Mouse (Mus musculus) CH12.LX (cell line): ENCODE results near the gene Gna15. TPM values are rescaled to one million over a fixed set of nuclear protein-coding genes. Genes with fewer than 3 reads are reported as not detected.

Experiments
- DNase-seq: peaks from one replicate; pipeline ENCODE4 v3.0.0-alpha.2; 2013; ENCODE audit errors: extremely low read depth
- H3K27ac ChIP-seq: 2 replicates; pipeline ENCODE4 v1.5.1; 2012; ENCODE audit warnings: low read depth, mild to moderate bottlenecking, control low read depth, moderate library complexity; ENCODE audit not compliant: insufficient read depth
- H3K27me3 ChIP-seq: replicated peaks from 2 replicates; pipeline ENCODE3; 2012; ENCODE audit warnings: inconsistent platforms
- H3K36me3 ChIP-seq, 2 experiments: replicated peaks in 1 of 2; 2 replicates each; pipeline versions ENCODE3 to v1.6.1; 2012; ENCODE audit warnings: inconsistent platforms in 1 of 2, low read length in 1 of 2, mild to moderate bottlenecking in 1 of 2, mixed read lengths in 1 of 2, moderate library complexity in 1 of 2; ENCODE audit not compliant: control insufficient read depth in 1 of 2, insufficient read depth in 1 of 2
- H3K4me1 ChIP-seq, 2 experiments: 2 replicates each; pipeline ENCODE4 v1.6.1; 2012; ENCODE audit warnings: inconsistent platforms in 1 of 2, moderate library complexity in 1 of 2; ENCODE audit not compliant: insufficient read depth in 2 of 2, control insufficient read depth in 1 of 2
- H3K4me2 ChIP-seq: 2 replicates; pipeline ENCODE4 v1.6.1; 2012; ENCODE audit warnings: low read depth, mild to moderate bottlenecking, control low read depth; ENCODE audit not compliant: poor library complexity, insufficient read depth, severe bottlenecking
- H3K4me3 ChIP-seq, 3 experiments: fragments of 150-350 bp in 1 of 3; sonication (generic) in 1 of 3; replicated peaks in 1 of 3; 2 replicates each; pipeline versions ENCODE3 to v1.5.1; 2011 to 2012; ENCODE audit warnings: low read depth in 2 of 3, low read length in 2 of 3, mild to moderate bottlenecking in 2 of 3, moderate library complexity in 2 of 3, control low read depth in 1 of 3, improper control_type of control experiment in 1 of 3, inconsistent platforms in 1 of 3, mixed read lengths in 1 of 3; ENCODE audit not compliant: poor library complexity in 1 of 3
- H3K79me2 ChIP-seq: replicated peaks from 2 replicates; pipeline ENCODE4 v1.6.1; 2012; ENCODE audit warnings: mild to moderate bottlenecking, moderate library complexity; ENCODE audit not compliant: control insufficient read depth, poor library complexity, insufficient read depth, severe bottlenecking; ENCODE audit errors: extremely low read depth
- H3K9ac ChIP-seq: 2 replicates; pipeline ENCODE4 v1.6.1; 2012; ENCODE audit warnings: low read depth, mild to moderate bottlenecking, control low read depth, moderate library complexity; ENCODE audit not compliant: insufficient read depth
- H3K9me3 ChIP-seq: replicated peaks from 2 replicates; pipeline ENCODE3; 2012; ENCODE audit warnings: low read length, inconsistent platforms, mixed read lengths
- BHLHE40 ChIP-seq: IDR thresholded peaks from 2 replicates; pipeline ENCODE4 v1.6.1; 2011; ENCODE audit warnings: mild to moderate bottlenecking, low read depth, low read length, improper control_type of control experiment
- CHD2 ChIP-seq: IDR thresholded peaks from 2 replicates; pipeline ENCODE4 v1.6.1; 2011; ENCODE audit warnings: low read length, improper control_type of control experiment
- E2F4 ChIP-seq: IDR thresholded peaks from 2 replicates; pipeline ENCODE4 v1.6.1; 2011; ENCODE audit warnings: low read depth, low read length, improper control_type of control experiment; ENCODE audit not compliant: insufficient replicate concordance
- ELF1 ChIP-seq: IDR thresholded peaks from 2 replicates; pipeline ENCODE4 v1.6.1; 2014; ENCODE audit warnings: low read depth, mild to moderate bottlenecking, inconsistent platforms, low read length, improper control_type of control experiment
- JUN ChIP-seq: IDR thresholded peaks from 2 replicates; pipeline ENCODE4 v1.6.1; 2011; ENCODE audit warnings: low read depth, mild to moderate bottlenecking, low read length, improper control_type of control experiment, moderate library complexity; ENCODE audit not compliant: insufficient read depth
- JUND ChIP-seq: conservative IDR thresholded peaks from 2 replicates; pipeline ENCODE4 v1.6.1; 2011; ENCODE audit warnings: low read depth, low read length, improper control_type of control experiment
- KAT2A ChIP-seq: IDR thresholded peaks from 2 replicates; pipeline ENCODE4 v1.6.1; 2012; ENCODE audit warnings: low read length, improper control_type of control experiment, inconsistent platforms; ENCODE audit not compliant: insufficient replicate concordance
- MAFK ChIP-seq: IDR thresholded peaks from 2 replicates; pipeline ENCODE4 v1.6.1; 2011; ENCODE audit warnings: low read length, improper control_type of control experiment; ENCODE audit not compliant: insufficient replicate concordance
- MAX ChIP-seq: IDR thresholded peaks from 2 replicates; pipeline ENCODE4 v1.6.1; 2011; ENCODE audit warnings: low read length, improper control_type of control experiment
- MAZ ChIP-seq: IDR thresholded peaks from 2 replicates; pipeline ENCODE4 v1.6.1; 2012; ENCODE audit warnings: low read depth, mild to moderate bottlenecking, inconsistent platforms, low read length, improper control_type of control experiment, moderate library complexity
- MYC ChIP-seq: IDR thresholded peaks from 2 replicates; pipeline ENCODE4 v1.6.1; 2011; ENCODE audit warnings: low read depth, mild to moderate bottlenecking, improper control_type of control experiment, low read length
- NELFE ChIP-seq: IDR thresholded peaks from 2 replicates; pipeline ENCODE4 v1.6.1; 2011; ENCODE audit warnings: low read depth, low read length, improper control_type of control experiment
- NRF1 ChIP-seq: IDR thresholded peaks from 2 replicates; pipeline ENCODE4 v1.6.1; 2014; ENCODE audit warnings: low read depth, mild to moderate bottlenecking, inconsistent platforms, low read length, improper control_type of control experiment, moderate library complexity
- POLR2A ChIP-seq: IDR thresholded peaks from 2 replicates; pipeline ENCODE4 v1.6.1; 2011; ENCODE audit warnings: low read depth, mild to moderate bottlenecking, improper control_type of control experiment, low read length
- POLR2AphosphoS2 ChIP-seq: IDR thresholded peaks from 2 replicates; pipeline ENCODE4 v1.6.1; 2011; ENCODE audit warnings: low read depth, low read length, improper control_type of control experiment
- SIN3A ChIP-seq: IDR thresholded peaks from 2 replicates; pipeline ENCODE4 v1.6.1; 2012; ENCODE audit warnings: low read length, improper control_type of control experiment, inconsistent platforms
- SMC3 ChIP-seq: IDR thresholded peaks from 2 replicates; pipeline ENCODE4 v1.6.1; 2011; ENCODE audit warnings: low read depth, low read length, improper control_type of control experiment
- TCF12 ChIP-seq: IDR thresholded peaks from 2 replicates; pipeline ENCODE4 v1.6.1; 2014; ENCODE audit warnings: low read depth, mild to moderate bottlenecking, inconsistent platforms, low read length, improper control_type of control experiment
- USF1 ChIP-seq: IDR thresholded peaks from 2 replicates; pipeline ENCODE4 v1.6.1; 2014; ENCODE audit warnings: low read depth, mild to moderate bottlenecking, inconsistent platforms, low read length, improper control_type of control experiment
- ZC3H11A ChIP-seq: IDR thresholded peaks from 2 replicates; pipeline ENCODE4 v1.6.1; 2012; ENCODE audit warnings: low read depth, mild to moderate bottlenecking, inconsistent platforms, low read length, improper control_type of control experiment
- ZMIZ1 ChIP-seq: IDR thresholded peaks from 2 replicates; pipeline ENCODE4 v1.6.1; 2012; ENCODE audit warnings: low read depth, mild to moderate bottlenecking, inconsistent platforms, low read length, improper control_type of control experiment
- ZNF384 ChIP-seq: IDR thresholded peaks from 2 replicates; pipeline ENCODE4 v1.6.1; 2012; ENCODE audit warnings: low read depth, low read length, improper control_type of control experiment, inconsistent platforms
- dilution Hi-C: fragments of 300-500 bp; cut with MboI; formaldehyde crosslinking; loops from 2 replicates; pipeline ENCODE4 v1.14.3; 2020; ENCODE audit warnings: low sequenced_read_pairs; ENCODE audit not compliant: extremely low pct_unique_long_range_greater_than_20kb, extremely low pct_ligation_motif_present
- in situ Hi-C: fragments of 300-500 bp; cut with MboI; formaldehyde crosslinking; loops from 3 replicates; pipeline ENCODE4 v1.14.3; 2019; ENCODE audit warnings: low sequenced_read_pairs, low pct_ligation_motif_present, low pct_unique_long_range_greater_than_20kb, mixed read lengths
- polyA plus RNA-seq: library from polyadenylated mRNA; unstranded; fragments of >175 nt; gene quantifications from 2 replicates; pipeline ENCODE4 v1.2.1, GENCODE M21; 2012; ENCODE audit warnings: low read depth; ENCODE audit not compliant: insufficient read length
- total RNA-seq, 2 experiments: library from RNA; depleted of rRNA; stranded (reverse); fragments of 300-350 nt in 1 of 2; fragments of >200 nt in 1 of 2; gene quantifications; 2 replicates each; pipeline ENCODE4 v1.2.3; 2012 to 2014

Gna15 gene
- total and polyA plus RNA-seq, 3 experiments: 5.2 to 10.0 (median 5.2) TPM

DNA sequence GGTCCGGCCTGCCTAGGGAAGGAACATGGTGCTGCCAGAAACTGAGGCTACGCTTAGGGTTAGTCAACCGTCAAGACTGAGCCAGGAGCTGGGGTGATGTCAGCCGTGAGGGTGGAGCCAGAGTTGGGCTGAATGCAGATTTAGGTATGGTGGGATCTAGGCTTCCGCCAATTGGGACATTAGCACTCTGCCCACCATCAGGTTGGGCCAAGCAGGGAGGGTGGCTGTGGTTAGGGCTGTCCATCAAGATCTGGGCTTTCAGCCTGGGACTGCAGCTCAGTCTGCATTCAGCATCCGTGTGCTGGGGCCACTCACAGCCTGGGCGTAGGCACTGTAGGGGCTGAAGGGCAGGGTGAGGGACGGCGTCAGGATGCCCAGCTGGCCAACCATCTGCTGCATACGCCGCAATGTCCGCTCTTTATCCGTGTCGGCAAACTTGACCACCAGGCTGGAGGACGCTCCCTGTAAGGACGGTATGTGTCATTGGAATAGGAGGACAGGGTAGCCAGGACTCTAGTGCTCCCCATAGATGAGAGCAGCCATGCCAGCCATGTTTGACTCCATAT lies 56.3 kb downstream of the Gna15 start:
- TF ChIP-seq NELFE (no peak), ZC3H11A (no peak), USF1 (no peak), POLR2A (no peak), ZMIZ1 (no peak), SMC3 (no peak), NRF1 (no peak), JUN (no peak), CHD2 (no peak), MYC (no peak), E2F4 (no peak), JUND (no peak), MAFK (no peak), SIN3A (no peak), MAX (no peak), POLR2AphosphoS2 (no peak), ELF1 (no peak), TCF12 (no peak), BHLHE40 (no peak), ZNF384 (no peak)
- Histone ChIP-seq H3K4me3 (no peak overlapping the region), H3K27me3 (peaks cover 92% of the 10 kb centered on the region)

DNA sequence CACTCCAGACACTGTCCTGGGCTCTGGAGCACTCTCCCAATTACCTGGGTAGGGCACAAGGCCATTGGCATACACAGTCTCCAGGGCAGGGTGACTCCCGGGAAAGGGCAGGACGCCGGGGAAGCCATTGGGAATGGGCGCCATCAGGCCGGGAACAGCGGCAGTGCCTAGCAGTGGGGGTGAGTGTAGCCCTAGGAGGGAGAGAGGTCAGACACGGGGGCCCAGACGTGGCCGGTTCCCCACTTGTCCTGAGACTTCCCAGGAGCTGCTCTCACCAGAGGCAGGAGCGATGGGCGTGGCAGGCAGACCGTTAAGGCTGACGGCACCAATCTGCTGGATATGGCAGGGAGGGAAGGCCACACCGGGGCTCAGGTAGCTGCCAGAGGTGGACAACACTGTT lies 57.1 kb downstream of the Gna15 start:
- DNase-seq: no peak
- TF ChIP-seq MAZ (no peak), CHD2 (no peak), E2F4 (no peak), KAT2A (no peak), JUN (no peak), MAX (no peak), NELFE (no peak)
- Histone ChIP-seq H3K27me3 (peaks cover 95% of the 10 kb centered on the region), H3K9me3 (peaks cover 1% of the 10 kb centered on the region), H3K4me1 (peaks cover 8 to 20% of the 10 kb centered on the region in 2 experiments; a peak in 3 of 4 replicates), H3K4me2 (no peak overlapping the region), H3K27ac (no peak overlapping the region), H3K9ac (no peak overlapping the region), H3K4me3 (no peak overlapping the region), H3K36me3 (no peaks in the 10 kb centered on the region), H3K79me2 (no peaks in the 10 kb centered on the region)
- dilution Hi-C loops: no loop called here
- in situ Hi-C loops: no loop called here

More for the DNA sequence above, 56.3 kb downstream of the Gna15 start:
- in situ Hi-C loops: no loop called here
- no peak for DNase-seq
- dilution Hi-C loops: no loop called here
- Histone ChIP-seq H3K79me2 (no peaks in the 10 kb centered on the region), H3K4me1 (peaks cover 4 to 18% of the 10 kb centered on the region in 2 experiments; a peak in 3 of 4 replicates), H3K4me2 (no peak overlapping the region), H3K9me3 (peaks cover 1% of the 10 kb centered on the region), H3K27ac (no peak overlapping the region), H3K9ac (no peak overlapping the region), H3K36me3 (no peaks in the 10 kb centered on the region)
